Mouse (Mus musculus) forebrain, postnatal 0 days (tissue): ENCODE measurements at regions not wholly inside any gene's neighbourhood (a gene's known extent, or its start where the extent isn't known, plus 50 kb on each side); places are given as distances from the start of the nearest gene placed in this dataset.

ENCODE experiments used
- ATAC-seq: fragments of 200-750 bp; cut with Nextera tagmentation; 2 replicates; pipeline ENCODE4 v1.8.0; 2017; ENCODE audit warnings: mild to moderate bottlenecking, moderate library complexity
- DNase-seq: peaks from one replicate; pipeline ENCODE4 v3.0.0-alpha.2; 2015
- H3K27ac ChIP-seq: fragments of 300-500 bp; sonication (generic); 2 replicates; pipeline ENCODE4 v1.5.1; 2014; ENCODE audit warnings: low read depth, mild to moderate bottlenecking, antibody characterized with exemption, low read length, moderate library complexity, mixed read lengths
- H3K27me3 ChIP-seq: fragments of 300-500 bp; sonication (generic); 2 replicates; pipeline ENCODE4 v1.6.1; 2014; ENCODE audit warnings: mild to moderate bottlenecking, low read length, mixed read lengths; ENCODE audit not compliant: insufficient read depth
- H3K36me3 ChIP-seq: fragments of 300-500 bp; sonication (generic); 2 replicates; pipeline ENCODE4 v1.6.1; 2014; ENCODE audit warnings: mild to moderate bottlenecking, moderate library complexity; ENCODE audit not compliant: insufficient read depth
- H3K4me1 ChIP-seq: fragments of 300-500 bp; sonication (generic); 2 replicates; pipeline ENCODE4 v1.6.1; 2014; ENCODE audit warnings: antibody characterized with exemption; ENCODE audit not compliant: insufficient read depth
- H3K4me2 ChIP-seq: fragments of 300-500 bp; sonication (generic); 2 replicates; pipeline ENCODE4 v1.6.1; 2014; ENCODE audit warnings: low read depth, mild to moderate bottlenecking, moderate library complexity
- H3K4me3 ChIP-seq: fragments of 300-500 bp; sonication (generic); 2 replicates; pipeline ENCODE4 v1.5.1; 2014; ENCODE audit warnings: low read depth, low read length, mixed read lengths
- H3K9ac ChIP-seq: fragments of 300-500 bp; sonication (generic); 2 replicates; pipeline ENCODE4 v1.6.1; 2014; ENCODE audit warnings: mild to moderate bottlenecking
- H3K9me3 ChIP-seq: fragments of 300-500 bp; sonication (generic); 2 replicates; pipeline ENCODE4 v1.6.1; 2016; ENCODE audit warnings: low read length
- CTCF ChIP-seq: sonication (generic); IDR thresholded peaks from 2 replicates; pipeline ENCODE4 v1.5.1; 2016; ENCODE audit warnings: antibody characterized with exemption, control low read depth, low read depth
- WGBS: fragments of 180-500 bp; shearing (Covaris S2); extraction: QIAGEN DNeasy Blood & Tissue Kit; methylation state at CpG from one replicate; pipeline ENCODE4 v1.1.7; 2014; 5-methylcytosine and 5-hydroxymethylcytosine counted together

DNA sequence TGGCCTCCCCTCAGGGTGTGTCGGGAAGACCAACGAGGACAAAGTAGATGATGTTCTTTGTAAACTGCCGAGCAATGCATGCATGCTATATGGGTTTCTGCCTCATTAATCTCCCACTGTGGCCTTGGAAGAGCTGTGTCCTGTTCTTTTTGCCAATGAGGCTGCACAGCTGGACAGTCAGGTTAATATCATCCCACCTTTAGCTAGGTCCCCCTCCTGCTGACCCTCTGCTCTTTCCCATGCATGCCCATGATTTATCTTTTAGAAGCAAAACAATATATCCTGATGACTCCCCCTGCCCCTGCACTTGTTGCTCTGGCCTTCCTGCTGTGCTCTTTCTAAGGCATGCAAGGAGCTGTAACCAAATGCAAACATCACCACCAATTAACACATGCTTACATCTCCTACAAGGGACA lies 529.1 kb downstream of the Efnb2 start:
- 15% methylated on average over 3 of the region's 3 CpGs for WGBS

DNA sequence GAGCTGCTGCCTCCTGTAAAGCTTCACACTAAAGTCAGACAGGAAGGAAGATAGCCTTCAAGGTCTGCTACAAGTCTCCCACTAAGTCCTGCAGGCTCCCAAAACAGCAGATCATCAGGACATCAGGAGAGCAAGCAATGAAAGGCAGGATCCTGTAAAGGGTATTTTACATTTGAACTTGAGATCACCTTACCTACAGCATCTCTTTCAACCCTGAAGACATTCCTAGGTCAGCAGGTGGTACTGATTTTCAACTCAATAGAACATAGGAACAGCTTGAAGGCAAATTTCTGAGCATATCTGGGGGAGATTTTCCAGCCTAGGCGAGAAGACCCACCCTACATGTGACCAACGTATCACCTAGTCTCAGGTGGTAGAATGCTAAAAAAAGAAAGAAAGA lies 530.2 kb downstream of the Efnb2 start:
- Histone ChIP-seq H3K27me3 (no peaks in the 10 kb centered on the region), H3K4me1 (no peaks in the 10 kb centered on the region), H3K9me3 (no peaks in the 10 kb centered on the region), H3K36me3 (no peaks in the 10 kb centered on the region), H3K4me3 (no peak overlapping the region), H3K9ac (no peak overlapping the region), H3K27ac (no peak overlapping the region), H3K4me2 (no peak overlapping the region)
- no peak for DNase-seq
- WGBS, result 42% methylated on average over 2 of the region's 2 CpGs
- no peak for TF ChIP-seq CTCF
- ATAC-seq, result no peak

More for the DNA sequence above, 529.1 kb downstream of the Efnb2 start:
- no peak for DNase-seq
- no peaks in the 10 kb centered on the region for H3K36me3 ChIP-seq
- H3K4me1 ChIP-seq, result no peaks in the 10 kb centered on the region
- H3K9me3 ChIP-seq, result no peaks in the 10 kb centered on the region
- no peaks in the 10 kb centered on the region for H3K27me3 ChIP-seq
- no peak overlapping the region for H3K27ac ChIP-seq
- no peak overlapping the region for H3K4me3 ChIP-seq
- H3K9ac ChIP-seq, result no peak overlapping the region
- H3K4me2 ChIP-seq, result no peak overlapping the region
- ATAC-seq, result 0 out of 2 replicates have a peak, but pooled peaks have one; percentile 3
- TF ChIP-seq CTCF, result no peak

DNA sequence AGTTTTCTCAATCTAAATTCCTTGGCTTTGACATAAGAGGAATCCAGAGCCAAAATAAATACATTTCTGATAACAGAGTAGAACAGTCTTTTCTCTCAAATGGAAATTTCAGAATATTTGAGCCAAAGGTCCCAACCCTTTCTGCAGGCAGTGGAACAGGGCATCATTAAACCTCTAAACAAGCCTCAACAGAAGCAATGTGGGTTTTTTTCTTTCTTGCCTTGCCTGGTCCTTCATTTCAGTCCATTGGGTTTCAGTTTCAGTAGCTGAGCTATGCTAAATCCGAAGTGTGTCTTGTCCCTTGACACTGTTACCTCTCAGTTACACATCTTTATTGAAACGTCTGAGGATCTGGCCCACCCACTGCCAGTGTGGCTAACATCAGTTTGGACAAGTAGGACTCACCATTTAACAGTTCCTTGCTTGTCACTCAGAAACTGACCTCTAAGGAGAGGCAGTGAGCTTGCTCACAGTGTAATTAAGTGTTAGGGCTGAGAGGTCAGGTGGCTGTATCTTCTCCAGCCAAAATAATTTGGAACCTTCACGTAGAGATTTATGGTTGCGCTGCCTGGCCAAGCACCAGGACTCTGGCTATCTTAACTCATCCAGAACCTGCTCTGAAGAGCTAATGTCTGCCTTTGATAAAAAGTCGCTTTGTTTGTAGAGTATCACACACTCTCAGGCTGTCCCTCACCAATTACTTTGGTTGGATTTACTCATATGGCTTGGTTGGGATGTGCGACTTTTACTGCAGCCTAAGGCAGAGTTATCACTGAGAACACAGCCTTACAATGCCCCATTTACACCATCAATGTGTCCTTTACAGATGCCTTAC lies 545.2 kb downstream of the Efnb2 start:
- Histone ChIP-seq H3K4me2 (no peak overlapping the region), H3K9ac (no peak overlapping the region), H3K9me3 (no peaks in the 10 kb centered on the region), H3K4me1 (0 out of 2 replicates have a peak, but pooled peaks cover 4% of the 10 kb centered on the region), H3K27me3 (no peaks in the 10 kb centered on the region), H3K36me3 (no peaks in the 10 kb centered on the region), H3K4me3 (no peak overlapping the region), H3K27ac (no peak overlapping the region)
- DNase-seq (no peak), ATAC-seq (no peak)
- WGBS, result 78% methylated on average over 6 of the region's 6 CpGs
- no peak for TF ChIP-seq CTCF

DNA sequence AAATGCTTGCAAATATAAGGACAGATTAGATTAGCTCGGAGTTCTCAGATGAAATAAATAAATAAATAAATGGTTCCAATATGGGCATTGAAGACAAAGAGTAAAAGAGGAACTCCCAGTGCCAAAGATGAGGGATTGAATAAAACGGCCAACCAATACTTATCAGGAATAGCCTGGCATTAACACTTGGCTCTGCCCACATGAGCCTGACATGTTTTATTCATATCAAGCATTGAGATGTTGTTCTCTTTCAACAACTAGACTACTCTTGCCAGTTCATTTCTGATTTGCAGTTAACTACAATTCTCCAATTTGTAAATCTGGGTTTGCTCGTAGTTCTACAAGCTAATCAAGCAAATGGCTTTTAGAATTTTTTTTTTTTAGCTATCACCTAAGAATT lies 546.4 kb downstream of the Efnb2 start:
- Histone ChIP-seq H3K4me3 (no peak overlapping the region), H3K4me1 (no peaks in the 10 kb centered on the region), H3K27ac (no peak overlapping the region), H3K4me2 (no peak overlapping the region), H3K9me3 (no peaks in the 10 kb centered on the region), H3K36me3 (no peaks in the 10 kb centered on the region), H3K27me3 (no peaks in the 10 kb centered on the region), H3K9ac (no peak overlapping the region)
- no peak for TF ChIP-seq CTCF
- WGBS, result 43% methylated on average over 3 of the region's 3 CpGs
- DNase-seq (no peak), ATAC-seq (no peak; the same call in 1 of the 2 replicates)

DNA sequence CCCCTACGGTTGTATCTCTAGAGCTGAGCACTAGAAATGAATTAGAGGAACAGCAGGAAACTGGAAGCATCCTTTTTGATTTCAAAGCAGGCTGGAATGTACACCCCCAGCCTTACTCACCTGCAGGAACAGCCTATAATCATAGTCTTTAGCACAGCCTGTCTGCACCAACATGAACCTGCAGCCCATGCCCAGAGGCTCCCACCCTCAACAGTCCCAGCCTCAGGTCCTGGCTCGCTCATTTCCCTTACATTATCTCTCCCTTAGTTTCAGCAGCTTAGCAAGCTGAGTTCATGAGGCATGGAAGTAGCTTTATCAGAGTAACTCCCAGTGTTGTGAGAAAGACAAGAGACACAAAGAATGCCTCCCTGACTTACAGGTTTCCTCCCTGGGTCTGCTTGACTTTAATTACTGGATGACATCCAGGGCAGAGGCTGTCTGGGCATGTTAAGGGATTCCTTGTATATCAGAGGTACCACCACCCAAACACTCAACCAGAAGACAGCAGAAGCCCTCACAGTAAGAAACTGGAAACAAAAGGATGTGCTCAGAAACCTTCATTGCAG lies 551.2 kb downstream of the Efnb2 start:
- no peak overlapping the region for H3K4me3 ChIP-seq
- no peaks in the 10 kb centered on the region for H3K9me3 ChIP-seq
- H3K4me2 ChIP-seq, result no peak overlapping the region
- H3K9ac ChIP-seq, result no peak overlapping the region
- DNase-seq (no peak), ATAC-seq (peak; percentile 10; the same call in 1 of the 2 replicates)
- peak overlapping the region; percentile 67 for H3K27ac ChIP-seq
- TF ChIP-seq CTCF, result no peak
- 74% methylated on average over 2 of the region's 2 CpGs for WGBS
- H3K4me1 ChIP-seq, result no peaks in the 10 kb centered on the region
- H3K36me3 ChIP-seq, result no peaks in the 10 kb centered on the region
- no peaks in the 10 kb centered on the region for H3K27me3 ChIP-seq

DNA sequence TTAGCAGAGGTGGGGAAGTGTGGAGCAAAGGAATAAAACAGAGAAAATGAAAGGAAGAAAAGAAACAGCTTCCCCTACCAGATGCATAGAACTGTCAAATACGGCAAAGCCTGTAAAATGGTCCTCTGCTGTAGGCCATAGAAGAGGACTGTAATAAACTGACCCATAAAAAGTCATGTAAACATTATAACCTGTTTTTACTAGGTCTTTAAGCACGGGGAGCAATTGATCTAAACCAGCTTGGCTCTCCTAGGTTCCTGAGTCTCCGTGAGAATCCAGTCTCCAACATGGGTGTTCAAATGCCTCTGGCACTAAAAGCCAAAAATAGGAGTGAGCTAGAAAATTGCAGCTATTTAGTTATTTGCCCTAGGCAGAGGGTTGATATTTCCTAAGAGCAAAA lies 557.5 kb downstream of the Efnb2 start:
- Histone ChIP-seq H3K36me3 (no peaks in the 10 kb centered on the region), H3K27ac (no peak overlapping the region), H3K4me1 (no peaks in the 10 kb centered on the region), H3K27me3 (no peaks in the 10 kb centered on the region), H3K9me3 (no peaks in the 10 kb centered on the region), H3K4me3 (no peak overlapping the region), H3K9ac (no peak overlapping the region), H3K4me2 (no peak overlapping the region)
- no peak for DNase-seq
- TF ChIP-seq CTCF, result no peak
- ATAC-seq, result no peak
- WGBS, result 81% methylated on average over 3 of the region's 3 CpGs

DNA sequence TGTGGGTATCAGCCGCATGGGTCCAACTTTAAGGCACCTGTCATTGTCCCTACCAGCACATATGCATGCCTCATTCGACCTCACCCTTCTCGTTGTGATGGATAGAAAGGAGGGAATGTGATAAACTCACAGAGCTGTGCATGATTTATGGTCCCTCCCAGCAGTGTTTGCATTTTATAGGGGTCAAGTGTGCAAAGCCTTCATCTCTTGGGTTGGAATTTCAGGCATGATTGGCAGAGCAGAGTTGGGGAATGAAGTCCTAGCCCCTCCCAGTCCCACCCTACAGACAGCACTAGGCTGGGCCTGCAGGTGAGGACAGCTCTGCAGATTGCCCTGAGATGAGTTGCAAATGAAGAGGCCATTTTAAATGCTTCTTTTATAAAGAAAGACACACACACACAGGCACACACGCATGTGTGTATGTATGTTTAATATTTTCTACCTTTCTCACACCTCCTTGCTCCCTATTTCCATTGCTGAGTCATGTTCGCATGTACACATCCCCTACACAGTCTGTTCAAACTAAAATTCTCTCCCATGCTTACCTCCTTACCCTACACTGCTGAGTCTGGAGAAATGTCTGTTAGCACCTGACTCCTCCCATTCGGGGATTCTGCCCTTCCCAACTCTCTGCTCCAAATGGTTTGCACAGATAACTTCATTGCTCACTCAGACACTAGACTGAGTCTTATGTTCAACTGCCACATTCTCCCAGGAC lies 558.9 kb downstream of the Efnb2 start:
- no peak overlapping the region for H3K4me2 ChIP-seq
- H3K4me1 ChIP-seq, result no peaks in the 10 kb centered on the region
- H3K27me3 ChIP-seq, result no peaks in the 10 kb centered on the region
- no peak for TF ChIP-seq CTCF
- WGBS, result 74% methylated on average over 6 of the region's 6 CpGs
- DNase-seq (no peak), ATAC-seq (no peak)
- H3K9me3 ChIP-seq, result no peaks in the 10 kb centered on the region
- H3K27ac ChIP-seq, result no peak overlapping the region
- no peak overlapping the region for H3K4me3 ChIP-seq
- no peak overlapping the region for H3K9ac ChIP-seq
- H3K36me3 ChIP-seq, result no peaks in the 10 kb centered on the region
